Mouse (Mus musculus) forelimb bud, embryonic 11.5 days (tissue): Measurements from ENCODE around the gene Zfp553.

Experiments
- DNase-seq: peaks from one replicate; pipeline ENCODE4 v3.0.0-alpha.2; 2012; ENCODE audit warnings: low read depth, low spot score

Zfp553 gene

DNA sequence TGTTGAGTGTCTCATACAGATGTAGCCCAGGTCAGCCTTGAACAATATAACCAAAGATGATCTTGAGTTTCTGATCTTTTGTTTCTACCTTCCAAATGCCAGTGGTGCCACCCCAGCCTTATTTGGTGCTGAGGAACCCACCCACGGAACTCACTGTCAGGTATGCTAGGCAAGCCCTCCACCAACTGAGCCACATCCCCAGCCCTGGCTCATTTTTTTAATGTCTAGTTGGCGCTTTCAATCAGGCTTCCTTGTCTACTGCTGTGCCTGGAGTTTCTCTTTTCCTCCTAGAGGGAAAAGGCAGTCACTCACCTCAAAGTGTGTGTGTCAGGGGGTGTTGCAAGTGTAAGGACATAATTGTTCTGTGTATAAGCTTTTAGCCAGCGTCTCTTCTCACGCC lies 38.2 kb downstream of the Zfp553 start:
- DNase-seq: no peak

DNA sequence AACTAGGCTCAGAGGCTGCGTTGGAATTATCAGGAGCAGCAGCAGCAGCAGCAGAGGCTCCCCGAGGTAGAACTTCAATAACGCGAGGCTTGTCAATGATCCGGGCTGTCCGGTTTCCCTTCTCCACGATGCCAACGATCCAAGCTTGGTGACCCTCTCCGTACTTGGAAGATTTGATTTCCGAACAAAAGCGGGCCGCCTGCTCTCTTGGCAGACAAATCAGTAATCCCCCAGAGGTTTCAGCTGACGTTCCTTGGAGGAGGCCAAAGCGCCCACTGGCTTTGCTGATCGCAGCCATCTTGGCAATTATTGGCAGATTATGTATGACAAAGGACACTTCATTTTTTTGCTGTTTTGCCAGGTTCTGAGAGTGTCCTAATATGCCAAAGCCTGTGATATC lies 39.7 kb downstream of the Zfp553 start:
- no peak for DNase-seq

GRCm38 (mm10) chr7:127273118-127273923 lies 40.5 kb downstream of the Zfp553 start:
- DNase-seq: peak; percentile 24

- peak; percentile 97 for DNase-seq
Observed at GRCm38 (mm10) chr7:127273925-127274789, 41.3 kb downstream of the Zfp553 start, which contains the start of gene Sephs2. TSS of gene Sephs2 (minus strand) at chr7:127274055.

DNA sequence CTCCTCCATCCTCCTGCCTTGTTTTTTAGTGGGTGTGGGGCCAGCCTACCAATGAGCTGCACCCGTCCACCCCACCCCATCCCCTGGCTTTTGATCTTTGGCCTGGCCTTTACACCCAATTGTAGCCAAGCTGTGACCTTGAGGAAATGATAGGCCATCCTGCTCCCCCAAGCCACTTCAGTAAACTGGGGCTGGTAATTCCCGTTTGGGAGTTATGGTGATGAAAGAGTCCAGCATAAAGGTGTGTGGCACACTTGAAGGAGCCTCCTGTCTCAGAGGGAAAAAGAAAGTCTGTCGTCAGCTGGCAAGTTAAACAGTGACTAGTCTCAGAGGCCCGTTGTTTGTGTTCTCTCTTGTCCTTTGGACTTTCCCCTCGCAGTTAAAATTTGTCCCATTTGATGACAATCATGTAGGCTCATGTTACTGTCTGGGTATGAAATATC lies 43.7 kb downstream of the Zfp553 start:
- no peak for DNase-seq

- peak; percentile 39 for DNase-seq
Observed at GRCm38 (mm10) chr7:127278311-127278710, 45.5 kb downstream of the Zfp553 start.

DNA sequence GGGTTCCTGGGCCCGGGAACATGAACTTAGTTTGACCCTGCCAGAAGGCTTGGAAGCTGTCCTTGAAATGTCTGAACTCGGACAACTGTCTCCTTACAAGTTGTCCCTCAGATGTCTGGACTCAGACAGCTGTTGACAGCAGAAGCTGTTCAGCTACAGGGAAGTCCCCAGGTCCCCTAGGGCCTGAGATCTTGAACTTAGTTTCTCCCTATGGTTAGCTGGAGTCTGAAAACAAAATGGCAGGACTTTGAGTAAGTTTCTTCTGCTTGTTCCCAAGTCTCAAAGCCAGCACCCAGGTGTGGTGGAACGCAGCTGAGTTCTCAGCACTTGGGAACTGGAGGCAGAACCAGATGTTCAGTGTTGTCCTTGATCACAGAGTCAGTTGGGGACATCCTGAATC lies 47.2 kb downstream of the Zfp553 start:
- DNase-seq: no peak

DNA sequence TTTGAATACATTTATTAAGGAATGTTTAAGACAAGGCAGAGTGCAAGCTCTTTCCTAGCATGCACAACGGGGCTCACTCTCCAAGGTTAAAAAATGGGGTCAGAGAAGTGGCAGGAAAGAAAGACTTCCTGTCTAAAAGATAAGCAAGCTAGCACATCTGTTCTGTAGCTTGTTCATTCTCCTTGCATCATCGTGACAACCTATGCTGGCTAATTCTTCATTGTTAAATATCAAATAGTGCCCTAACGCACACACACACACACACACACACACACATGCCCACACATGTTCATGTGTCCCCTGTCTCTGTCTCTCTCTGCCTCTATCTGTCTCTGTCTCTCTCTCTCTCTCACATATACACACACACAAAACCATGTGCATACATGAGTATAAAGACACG lies 48.3 kb downstream of the Zfp553 start:
- no peak for DNase-seq

DNA sequence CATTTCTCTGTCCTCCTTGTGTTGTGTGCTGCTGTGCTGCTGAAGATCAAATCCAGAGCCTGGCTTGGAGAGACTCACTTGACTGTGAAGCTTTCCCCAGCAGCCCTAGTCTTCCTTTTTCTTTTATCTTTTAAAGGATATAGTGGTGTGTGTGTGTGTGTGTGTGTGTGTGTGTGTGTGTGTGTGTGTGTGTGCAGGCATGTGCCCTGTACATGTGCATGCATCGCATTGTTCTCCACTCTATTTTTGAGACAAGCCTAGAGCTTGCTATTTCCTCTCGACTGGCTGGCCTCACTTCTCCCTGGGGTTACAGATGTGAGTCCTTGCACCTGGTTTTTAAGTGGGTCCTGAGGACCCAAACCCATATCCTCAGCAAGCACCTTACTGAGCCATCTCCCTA lies 49.3 kb downstream of the Zfp553 start:
- DNase-seq: no peak

GRCm38 (mm10) chr7:127285154-127285553 lies 52.3 kb downstream of the Zfp553 start:
- DNase-seq: no peak
